Mouse (Mus musculus): ENCODE results near the gene Nucks1.

DNA sequence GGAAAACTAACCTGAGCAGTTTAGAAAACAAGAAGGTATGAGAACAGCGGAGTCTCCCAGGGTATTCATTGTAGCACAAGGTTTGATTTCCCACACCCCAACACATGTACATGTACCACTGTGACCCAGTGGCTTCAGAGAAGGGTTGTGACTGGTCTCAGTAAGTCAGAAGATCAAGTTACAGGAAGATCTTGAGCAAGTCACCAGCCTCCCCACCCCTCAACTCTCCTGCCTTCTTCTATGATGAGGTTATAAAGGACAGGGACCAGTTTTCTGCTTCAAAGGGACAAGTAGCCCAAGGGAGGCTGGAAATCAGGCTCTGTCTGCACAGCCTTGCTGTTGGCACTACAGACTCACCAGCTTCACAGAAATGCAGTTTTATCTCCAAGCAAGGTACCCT is 31.2 kb downstream of the Nucks1 start:
- TF ChIP-seq CTCF (conservative IDR thresholded peaks at IDR 0.05; ENCODE audit: insufficient read depth, insufficient read length, low read depth, low read length): no peak
- TF ChIP-seq POLR2A (IDR thresholded peaks at IDR 0.05; ENCODE audit: low read depth, low read length): no peak

All from kidney, adult 2 months (tissue).